In genomic region chr12:100519684-100520076, GRCm38 (mm10) we compare ENCODE assay signal across 8 mouse cellular contexts. TPM values are rescaled to one million over a fixed set of nuclear protein-coding genes. Genes with fewer than 3 reads are reported as not detected.
DNase-seq lines count a peak whose midpoint lies in the region; ATAC-seq and TF ChIP-seq lines count a peak whose summit lies in the region.

No protein-coding gene starts in this region.

- H3K27me3 ChIP-seq in kidney, embryonic 14.5 days (ENCODE audit: control insufficient read depth, insufficient read depth, low read length): no peaks in the 10 kb centered on the region

- peak; percentile 13; the same call in 1 of the 2 replicates for ATAC-seq in frontal cortex, adult (ENCODE audit: low TSS enrichment)
- 0 out of 2 replicates have a peak, but pooled peaks have one; percentile 1 for ATAC-seq in granulocyte monocyte progenitor cell, adult 5-6 weeks (replicated peaks; ENCODE audit: poor library complexity, severe bottlenecking)
- ATAC-seq in kidney, embryonic 14.5 days (ENCODE audit: low FRiP score, low TSS enrichment): no peak
- ATAC-seq in megakaryocyte progenitor cell, adult 5-6 weeks (replicated peaks; ENCODE audit: poor library complexity): no peak

- peak overlapping the region; percentile 84 for H3K4me2 ChIP-seq in kidney, embryonic 14.5 days (replicated peaks; ENCODE audit: low read depth, low read length)

- H3K4me3 ChIP-seq in bone marrow macrophage, adult 2 months (ENCODE audit: insufficient read depth, low read length): peak overlapping the region; percentile 94
- peak overlapping the region; percentile 74 for H3K4me3 ChIP-seq in kidney, embryonic 14.5 days (ENCODE audit: low read length)

- H3K9ac ChIP-seq in kidney, embryonic 14.5 days (ENCODE audit: low read depth, low read length): peak overlapping the region; percentile 94

- peaks cover 12% of the 10 kb centered on the region for H3K4me1 ChIP-seq in bone marrow macrophage, adult 2 months (ENCODE audit: control insufficient read depth, insufficient read depth, low read length)
- peaks cover 8% of the 10 kb centered on the region; the same call in 1 of the 2 replicates for H3K4me1 ChIP-seq in kidney, embryonic 14.5 days (ENCODE audit: control insufficient read depth, insufficient read depth, low read length)

- H3K9me3 ChIP-seq in kidney, embryonic 14.5 days (ENCODE audit: control insufficient read depth, low read length): no peaks in the 10 kb centered on the region

- DNase-seq in frontal cortex, postnatal 10 days (ENCODE audit: low spot score in 2 of 2): no peak
- peak; percentile 51 for DNase-seq in lung, postnatal 25 days (ENCODE audit: low spot score)
- no peak for DNase-seq in left cerebral cortex, adult 8-10 months (ENCODE audit: low spot score in 2 of 2)

- H3K27ac ChIP-seq in bone marrow macrophage, adult 2 months (ENCODE audit: insufficient read depth, low read depth, low read length): no peak overlapping the region
- no peak overlapping the region for H3K27ac ChIP-seq in kidney, embryonic 14.5 days (ENCODE audit: low read depth, low read length)

- TF ChIP-seq CTCF in bone marrow macrophage, adult 2 months (IDR thresholded peaks at IDR 0.05; ENCODE audit: low read depth, low read length): no peak

- no peaks in the 10 kb centered on the region; the same call in 1 of the 2 replicates for H3K36me3 ChIP-seq in kidney, embryonic 14.5 days (ENCODE audit: control insufficient read depth, insufficient read depth, low read length)

- TF ChIP-seq POLR2A in bone marrow macrophage, adult 2 months (IDR thresholded peaks at IDR 0.05; ENCODE audit: borderline replicate concordance, low read depth, low read length): no peak

- WGBS in kidney, embryonic 14.5 days: 42% methylated on average over 7 of the region's 7 CpGs

RNA-seq across cellular contexts. Expression of gene Ttc7b, which starts 0.9 kb away (rescaled TPM):
- polyA plus RNA-seq in bone marrow macrophage, adult 2 months (2012; ENCODE audit: insufficient read depth, insufficient read length, missing spikeins): 18.8 and 19.4 TPM in 2 replicates
- total RNA-seq in granulocyte monocyte progenitor cell, adult 5-6 weeks (2014; fragmentation: Nextera tagmentation): 28.9 and 38.8 TPM in 2 replicates
- total RNA-seq in granulocyte monocyte progenitor cell, adult 5-6 weeks (2017): 14.9 and 15.4 TPM in 2 replicates
- 6.2 and 7.6 TPM in 2 replicates for polyA plus RNA-seq in kidney, embryonic 14.5 days (2014; fragmentation: Nextera tagmentation; extraction: Ambion mirVana)
- 24.3 and 28.8 TPM in 2 replicates for total RNA-seq in megakaryocyte progenitor cell, adult 5-6 weeks (2015)
- total RNA-seq in megakaryocyte progenitor cell, adult 5-6 weeks (2017): 13.3 and 16.5 TPM in 2 replicates
- total RNA-seq in left cerebral cortex, adult 8-10 months (2022): 100 to 1,000 TPM; 197 to 225 (median 213) TPM

Comparison
In these comparisons a context has a peak if more than half of its experiments do, and no peak if none do; other contexts are left out.
1. ATAC-seq: peak in frontal cortex, adult (single experiment) and granulocyte monocyte progenitor cell, adult 5-6 weeks (single experiment); none in kidney, embryonic 14.5 days (single experiment) and megakaryocyte progenitor cell, adult 5-6 weeks (single experiment).
2. RNA of gene Ttc7b, which starts 0.9 kb away (total RNA-seq): 197 to 225 TPM in left cerebral cortex, adult 8-10 months; 14.9 to 38.8 TPM in granulocyte monocyte progenitor cell, adult 5-6 weeks and 13.3 to 28.8 TPM in megakaryocyte progenitor cell, adult 5-6 weeks; every median in the first group is over 4 times any median in the second.